Mouse (Mus musculus) heart, postnatal 0 days (tissue): ENCODE results near the gene Ryr2.

ENCODE experiments used
- CTCF ChIP-seq: IDR thresholded peaks from 2 replicates; pipeline ENCODE4 v1.5.1; 2016; ENCODE audit warnings: antibody characterized with exemption, control low read depth, low read depth
- EP300 ChIP-seq: IDR thresholded peaks from 2 replicates; pipeline ENCODE4 v1.6.1; 2016; ENCODE audit warnings: antibody characterized with exemption, low read depth

GRCm38 (mm10) chr13:11745479-11745878 is 361.3 kb downstream of the Ryr2 start:
- TF ChIP-seq CTCF = no peak
- TF ChIP-seq EP300 = no peak
